Mouse (Mus musculus): ENCODE results near the gene Csad. TPM values are rescaled to one million over a fixed set of nuclear protein-coding genes. Genes with fewer than 3 reads are reported as not detected.

The Csad gene
- polyA plus RNA-seq, 1 experiment from 2014 or later: 50.9 TPM

- no peaks in the 10 kb centered on the region for H3K9me3 ChIP-seq (replicated peaks; ENCODE audit: control insufficient read depth, low read length)
- H3K27me3 ChIP-seq (ENCODE audit: control insufficient read depth, insufficient read depth, low read length): no peaks in the 10 kb centered on the region
- 59% methylated on average over 9 of the region's 9 CpGs for WGBS
- H3K4me2 ChIP-seq (ENCODE audit: low read depth, low read length): no peak overlapping the region
- ATAC-seq (ENCODE audit: insufficient read depth, low FRiP score): no peak
- peaks cover 29% of the 10 kb centered on the region for H3K36me3 ChIP-seq (ENCODE audit: control insufficient read depth, insufficient read depth, low read length)
- no peak overlapping the region for H3K27ac ChIP-seq (ENCODE audit: low read length)
- H3K4me1 ChIP-seq (ENCODE audit: control insufficient read depth, insufficient read depth, low read length): peaks cover 24% of the 10 kb centered on the region
- no peak overlapping the region for H3K9ac ChIP-seq (ENCODE audit: low read length)
- H3K4me3 ChIP-seq (replicated peaks; ENCODE audit: low read length): no peak overlapping the region
Observed at GRCm38 (mm10) chr15:102208092-102208561, 3.6 kb upstream of the Csad start.

GRCm38 (mm10) chr15:102207351-102207750 is 2.8 kb upstream of the Csad start:
- Histone ChIP-seq H3K36me3 (ENCODE audit: control insufficient read depth, insufficient read depth, low read length) (peaks cover 25% of the 10 kb centered on the region), H3K27me3 (ENCODE audit: control insufficient read depth, insufficient read depth, low read length) (no peaks in the 10 kb centered on the region), H3K9me3 (replicated peaks; ENCODE audit: control insufficient read depth, low read length) (no peaks in the 10 kb centered on the region), H3K4me3 (replicated peaks; ENCODE audit: low read length) (no peak overlapping the region), H3K9ac (ENCODE audit: low read length) (no peak overlapping the region), H3K4me1 (ENCODE audit: control insufficient read depth, insufficient read depth, low read length) (peaks cover 30% of the 10 kb centered on the region), H3K4me2 (ENCODE audit: low read depth, low read length) (no peak overlapping the region), H3K27ac (ENCODE audit: low read length) (no peak overlapping the region)
- WGBS: 74% methylated on average over 3 of the region's 3 CpGs
- no peak for ATAC-seq (ENCODE audit: insufficient read depth, low FRiP score)

GRCm38 (mm10) chr15:102205779-102206178 is 1.3 kb upstream of the Csad start:
- Histone ChIP-seq H3K9ac (ENCODE audit: low read length) (peak overlapping the region; percentile 99), H3K36me3 (ENCODE audit: control insufficient read depth, insufficient read depth, low read length) (peaks cover 21% of the 10 kb centered on the region), H3K27ac (ENCODE audit: low read length) (peak overlapping the region; percentile 19; the same call in 1 of the 2 replicates), H3K27me3 (ENCODE audit: control insufficient read depth, insufficient read depth, low read length) (no peaks in the 10 kb centered on the region), H3K4me1 (ENCODE audit: control insufficient read depth, insufficient read depth, low read length) (peaks cover 32% of the 10 kb centered on the region), H3K4me2 (ENCODE audit: low read depth, low read length) (peak overlapping the region; percentile 94), H3K4me3 (replicated peaks; ENCODE audit: low read length) (peak overlapping the region; percentile 89), H3K9me3 (replicated peaks; ENCODE audit: control insufficient read depth, low read length) (no peaks in the 10 kb centered on the region)
- no peak for ATAC-seq (ENCODE audit: insufficient read depth, low FRiP score)
- 32% methylated on average over 8 of the region's 8 CpGs for WGBS

GRCm38 (mm10) chr15:102203835-102204381 is 616 bp downstream of the Csad start:
- Histone ChIP-seq H3K4me3 (replicated peaks; ENCODE audit: low read length) (peak overlapping the region; percentile 89), H3K4me1 (ENCODE audit: control insufficient read depth, insufficient read depth, low read length) (peaks cover 32% of the 10 kb centered on the region), H3K9ac (ENCODE audit: low read length) (peak overlapping the region; percentile 99), H3K27ac (ENCODE audit: low read length) (peak overlapping the region; percentile 100), H3K36me3 (ENCODE audit: control insufficient read depth, insufficient read depth, low read length) (peaks cover 11% of the 10 kb centered on the region), H3K9me3 (replicated peaks; ENCODE audit: control insufficient read depth, low read length) (no peaks in the 10 kb centered on the region), H3K4me2 (ENCODE audit: low read depth, low read length) (peak overlapping the region; percentile 94), H3K27me3 (ENCODE audit: control insufficient read depth, insufficient read depth, low read length) (no peaks in the 10 kb centered on the region)
- ATAC-seq (ENCODE audit: insufficient read depth, low FRiP score): peak; percentile 48
- under 1% methylated on average over 43 of the region's 72 CpGs for WGBS

DNA sequence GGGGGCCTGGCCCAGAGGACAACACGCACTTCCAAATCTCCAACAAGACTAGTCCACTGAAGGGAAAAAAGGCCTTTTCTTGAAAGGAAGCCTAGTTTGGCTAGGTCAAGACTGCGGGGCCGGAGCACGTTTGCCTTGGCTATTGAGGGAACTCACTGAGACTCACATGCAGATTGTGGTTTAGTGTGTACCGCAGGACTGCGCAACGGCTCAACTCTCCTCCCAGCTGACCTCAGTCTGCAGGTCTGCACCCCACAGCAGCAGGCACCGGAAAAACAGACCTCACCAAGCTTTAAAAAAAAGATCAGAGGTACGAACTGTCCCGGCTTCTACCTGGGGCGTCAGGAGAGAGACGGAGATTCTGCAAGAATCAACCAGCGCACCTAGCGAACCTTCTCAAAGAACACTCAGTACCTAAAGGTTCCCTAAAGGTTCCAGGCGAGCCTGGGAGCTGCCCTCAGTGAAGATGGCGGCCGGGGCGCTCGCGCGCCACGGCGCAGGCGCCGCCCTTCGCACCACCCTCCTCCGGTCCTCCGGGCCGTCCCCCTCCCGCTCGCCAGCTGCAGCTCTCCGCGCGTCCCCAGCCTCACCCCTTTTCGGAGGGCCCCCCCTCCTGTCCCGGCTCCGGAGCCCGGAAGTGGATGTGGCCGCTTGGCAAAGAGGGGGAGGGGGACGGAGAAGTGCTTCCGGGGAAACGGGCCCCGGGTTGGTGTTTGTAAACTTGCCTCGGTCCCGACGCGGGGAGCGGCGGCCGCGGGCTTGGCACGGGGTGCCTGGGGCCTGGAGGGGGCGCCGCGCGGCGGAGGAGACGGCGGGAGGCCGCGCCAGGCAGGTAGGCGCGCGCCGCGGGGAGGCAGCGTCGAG is 1.3 kb downstream of the Csad start, which contains the start of gene Zfp740:
Gene Zfp740, plus strand, starts transcription at position 279 of the 864 bp plus-strand sequence.
- H3K4me1 ChIP-seq (ENCODE audit: control insufficient read depth, insufficient read depth, low read length): peaks cover 32% of the 10 kb centered on the region
- peak within 1 kb of the TSS; percentile 94 for H3K4me2 ChIP-seq (ENCODE audit: low read depth, low read length)

GRCm38 (mm10) chr15:102198841-102199240 is 5.7 kb downstream of the Csad start:
- WGBS: 68% methylated on average over 4 of the region's 4 CpGs
- H3K4me1 ChIP-seq (ENCODE audit: control insufficient read depth, insufficient read depth, low read length): peaks cover 7% of the 10 kb centered on the region
- no peak for ATAC-seq (ENCODE audit: insufficient read depth, low FRiP score)
- H3K4me2 ChIP-seq (ENCODE audit: low read depth, low read length): no peak overlapping the region
- H3K4me3 ChIP-seq (replicated peaks; ENCODE audit: low read length): no peak overlapping the region
- no peaks in the 10 kb centered on the region for H3K9me3 ChIP-seq (replicated peaks; ENCODE audit: control insufficient read depth, low read length)
- no peaks in the 10 kb centered on the region for H3K36me3 ChIP-seq (ENCODE audit: control insufficient read depth, insufficient read depth, low read length)
- no peaks in the 10 kb centered on the region for H3K27me3 ChIP-seq (ENCODE audit: control insufficient read depth, insufficient read depth, low read length)
- no peak overlapping the region for H3K27ac ChIP-seq (ENCODE audit: low read length)
- H3K9ac ChIP-seq (ENCODE audit: low read length): no peak overlapping the region

More for the DNA sequence above, 1.3 kb downstream of the Csad start, which contains the start of gene Zfp740:
- Histone ChIP-seq H3K9ac (ENCODE audit: low read length) (peak within 1 kb of the TSS; percentile 99), H3K27me3 (ENCODE audit: control insufficient read depth, insufficient read depth, low read length) (no peaks in the 10 kb centered on the region), H3K4me3 (replicated peaks; ENCODE audit: low read length) (peak within 1 kb of the TSS; percentile 89), H3K9me3 (replicated peaks; ENCODE audit: control insufficient read depth, low read length) (no peaks in the 10 kb centered on the region), H3K36me3 (ENCODE audit: control insufficient read depth, insufficient read depth, low read length) (peaks cover 8% of the 10 kb centered on the region), H3K27ac (ENCODE audit: low read length) (peak within 1 kb of the TSS; percentile 100)
- peak; percentile 98 for ATAC-seq (ENCODE audit: insufficient read depth, low FRiP score)
- WGBS: under 1% methylated on average over 67 of the region's 68 CpGs

DNA sequence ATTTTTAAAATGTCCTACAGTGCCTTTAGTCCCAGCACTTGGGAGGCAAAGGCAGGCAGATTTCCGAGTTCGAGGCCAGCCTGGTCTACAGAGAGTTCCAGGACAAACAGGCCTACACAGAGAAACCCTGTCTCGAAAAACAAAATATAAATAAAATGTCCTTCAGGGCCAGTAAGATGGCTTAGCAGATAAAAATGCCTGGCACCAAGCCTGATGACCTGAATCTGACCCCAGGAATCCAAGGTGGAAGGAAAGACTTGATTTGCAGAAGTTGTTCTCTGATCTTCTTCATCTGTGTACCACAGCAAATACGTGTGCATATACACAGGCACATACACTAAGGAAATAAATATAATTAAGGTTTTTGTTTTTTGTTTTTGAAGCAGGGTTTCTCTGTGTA is 9.2 kb downstream of the Csad start:
- H3K27ac ChIP-seq (ENCODE audit: low read length): no peak overlapping the region
- no peak overlapping the region for H3K9ac ChIP-seq (ENCODE audit: low read length)
- no peaks in the 10 kb centered on the region for H3K9me3 ChIP-seq (replicated peaks; ENCODE audit: control insufficient read depth, low read length)
- H3K36me3 ChIP-seq (ENCODE audit: control insufficient read depth, insufficient read depth, low read length): no peaks in the 10 kb centered on the region
- no peak overlapping the region for H3K4me3 ChIP-seq (replicated peaks; ENCODE audit: low read length)
- WGBS: 58% methylated on average over 4 of the region's 4 CpGs
- H3K4me2 ChIP-seq (ENCODE audit: low read depth, low read length): no peak overlapping the region
- ATAC-seq (ENCODE audit: insufficient read depth, low FRiP score): no peak
- no peaks in the 10 kb centered on the region for H3K27me3 ChIP-seq (ENCODE audit: control insufficient read depth, insufficient read depth, low read length)
- peaks cover 7% of the 10 kb centered on the region; the same call in 1 of the 2 replicates for H3K4me1 ChIP-seq (ENCODE audit: control insufficient read depth, insufficient read depth, low read length)

DNA sequence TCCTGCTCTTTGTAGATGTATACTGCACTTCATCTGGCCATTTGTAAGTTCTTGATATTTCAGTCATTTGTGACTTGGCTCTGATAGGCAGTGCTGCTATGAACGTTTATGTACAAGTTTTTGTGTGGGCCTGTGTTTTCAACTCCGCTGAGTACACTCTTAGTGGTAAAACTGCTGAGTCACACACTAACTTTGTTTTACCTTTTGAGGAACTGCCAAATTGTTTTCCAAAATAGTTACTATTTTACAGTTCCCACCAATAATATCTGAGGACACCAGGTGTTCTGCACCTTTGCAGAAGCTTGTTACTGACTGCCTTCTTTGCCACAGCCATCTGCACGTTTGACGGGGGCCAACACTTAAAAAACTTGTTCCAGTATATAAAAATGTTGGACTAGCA is 10.1 kb downstream of the Csad start:
- 76% methylated on average over 4 of the region's 4 CpGs for WGBS
- Histone ChIP-seq H3K4me3 (replicated peaks; ENCODE audit: low read length) (no peak overlapping the region), H3K27me3 (ENCODE audit: control insufficient read depth, insufficient read depth, low read length) (no peaks in the 10 kb centered on the region), H3K27ac (ENCODE audit: low read length) (no peak overlapping the region), H3K9me3 (replicated peaks; ENCODE audit: control insufficient read depth, low read length) (no peaks in the 10 kb centered on the region), H3K36me3 (ENCODE audit: control insufficient read depth, insufficient read depth, low read length) (no peaks in the 10 kb centered on the region), H3K4me2 (ENCODE audit: low read depth, low read length) (no peak overlapping the region), H3K4me1 (ENCODE audit: control insufficient read depth, insufficient read depth, low read length) (peaks cover 7% of the 10 kb centered on the region; the same call in 1 of the 2 replicates), H3K9ac (ENCODE audit: low read length) (no peak overlapping the region)
- no peak for ATAC-seq (ENCODE audit: insufficient read depth, low FRiP score)

- WGBS: 81% methylated on average over 4 of the region's 4 CpGs
- no peak overlapping the region for H3K4me3 ChIP-seq (replicated peaks; ENCODE audit: low read length)
- H3K36me3 ChIP-seq (ENCODE audit: control insufficient read depth, insufficient read depth, low read length): no peaks in the 10 kb centered on the region
- H3K4me1 ChIP-seq (ENCODE audit: control insufficient read depth, insufficient read depth, low read length): peaks cover 9% of the 10 kb centered on the region; the same call in 1 of the 2 replicates
- H3K9me3 ChIP-seq (replicated peaks; ENCODE audit: control insufficient read depth, low read length): no peaks in the 10 kb centered on the region
- no peak overlapping the region for H3K9ac ChIP-seq (ENCODE audit: low read length)
- H3K27me3 ChIP-seq (ENCODE audit: control insufficient read depth, insufficient read depth, low read length): no peaks in the 10 kb centered on the region
- no peak for ATAC-seq (ENCODE audit: insufficient read depth, low FRiP score)
- H3K4me2 ChIP-seq (ENCODE audit: low read depth, low read length): no peak overlapping the region
- no peak overlapping the region for H3K27ac ChIP-seq (ENCODE audit: low read length)
Observed at GRCm38 (mm10) chr15:102193652-102194051, 10.9 kb downstream of the Csad start.

Data from stomach, embryonic 16.5 days (tissue).